Mouse (Mus musculus) heart, adult 2 months (tissue): ENCODE measurements at regions not wholly inside any gene's neighbourhood (a gene's known extent, or its start where the extent isn't known, plus 50 kb on each side); places are given as distances from the start of the nearest gene placed in this dataset.

Experiments used
- CTCF ChIP-seq: fragments of 200-600 bp; IDR thresholded peaks from 2 replicates; pipeline ENCODE4 v1.8.1; 2022; ENCODE audit warnings: antibody characterized with exemption, mild to moderate bottlenecking, moderate library complexity
- EP300 ChIP-seq: fragments of 200-500 bp; IDR thresholded peaks from 2 replicates; pipeline ENCODE4 v1.6.1; 2011; ENCODE audit warnings: low read depth, low read length, control low read depth; ENCODE audit not compliant: insufficient read depth
- POLR2A ChIP-seq: fragments of 200-500 bp; IDR thresholded peaks from 2 replicates; pipeline ENCODE4 v1.6.1; 2011; ENCODE audit warnings: mild to moderate bottlenecking, low read depth, low read length, control low read depth; ENCODE audit not compliant: insufficient read depth

- TF ChIP-seq CTCF (no peak), POLR2A (no peak), EP300 (no peak)
Measured at GRCm38 (mm10) chr15:40565716-40566115, 431.6 kb downstream of the 9330182O14Rik start.
